Mouse (Mus musculus): ENCODE measurements around the gene Ttyh3. TPM values are rescaled to one million over a fixed set of nuclear protein-coding genes. Genes with fewer than 3 reads are reported as not detected.

Ttyh3 gene
- 0.32 TPM for polyA plus RNA-seq (2014; fragmentation: Illumina TruSeq; extraction: RNeasy Lipid Tissue Mini Kit (QIAGEN cat#74804); ENCODE audit: low read depth, low replicate concordance)

DNA sequence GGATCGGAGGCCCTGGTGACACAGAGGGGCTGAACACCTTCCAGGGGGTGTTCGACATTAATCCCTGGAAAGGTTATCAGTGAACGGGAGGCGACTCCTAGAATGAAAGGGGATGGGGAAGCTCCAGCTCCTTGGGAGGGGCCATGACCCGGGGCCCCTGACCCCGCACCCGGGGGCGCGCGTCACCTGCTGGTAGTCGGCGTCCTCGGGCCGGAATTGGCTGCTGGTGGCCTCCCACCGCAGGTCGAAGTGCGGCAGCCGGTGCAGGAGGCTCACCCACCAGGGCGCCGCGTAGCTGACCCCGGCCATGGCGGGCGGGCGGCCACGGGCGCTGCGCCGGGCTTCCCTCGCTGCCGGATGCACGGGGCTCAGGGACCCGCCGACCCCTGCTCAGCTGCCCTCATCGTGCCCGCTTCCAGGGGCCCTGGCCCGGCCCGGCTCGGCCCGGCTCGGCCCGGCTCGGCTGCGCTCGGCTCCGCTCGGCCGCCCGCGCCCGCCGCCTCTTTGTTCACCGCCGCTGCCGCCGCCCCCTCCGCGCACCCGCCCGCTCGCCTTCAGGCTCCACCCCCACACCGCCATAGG is at the start of gene Ttyh3:
TSS of gene Ttyh3 (minus strand) at position 513 of the 582 bp plus-strand sequence.

DNA sequence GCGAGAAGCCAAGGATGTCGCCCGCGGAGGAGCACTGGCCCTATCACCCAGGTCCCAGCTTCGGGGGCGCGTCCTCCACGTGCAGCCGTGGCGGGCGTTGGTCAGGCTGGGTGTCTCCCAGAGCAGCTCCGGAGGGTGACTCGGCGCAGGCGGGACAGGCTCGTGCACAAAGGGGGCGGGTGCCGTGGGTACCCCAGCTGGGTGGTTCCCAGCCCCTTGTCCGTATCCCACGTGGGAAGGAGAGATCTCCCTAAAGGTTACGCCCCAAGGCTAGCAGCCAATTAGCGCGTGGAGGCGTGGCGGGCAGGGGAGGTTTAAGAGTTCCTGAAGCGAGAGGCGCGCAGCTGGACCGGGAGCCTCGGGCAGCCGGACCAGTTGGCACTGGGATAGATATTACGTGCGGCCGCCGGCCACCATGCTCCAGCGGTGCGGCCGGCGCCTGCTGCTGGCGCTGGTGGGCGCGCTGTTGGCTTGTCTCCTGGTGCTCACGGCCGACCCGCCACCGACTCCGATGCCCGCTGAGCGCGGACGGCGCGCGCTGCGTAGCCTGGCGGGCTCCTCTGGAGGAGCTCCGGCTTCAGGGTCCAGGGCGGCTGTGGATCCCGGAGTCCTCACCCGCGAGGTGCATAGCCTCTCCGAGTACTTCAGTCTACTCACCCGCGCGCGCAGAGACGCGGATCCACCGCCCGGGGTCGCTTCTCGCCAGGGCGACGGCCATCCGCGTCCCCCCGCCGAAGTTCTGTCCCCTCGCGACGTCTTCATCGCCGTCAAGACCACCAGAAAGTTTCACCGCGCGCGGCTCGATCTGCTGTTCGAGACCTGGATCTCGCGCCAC is 41.6 kb downstream of the Ttyh3 start, which contains the start of gene Lfng:
TSS of gene Lfng (plus strand) at position 320 of the 835 bp plus-strand sequence.

Other genes with a start within 250 kb of the Ttyh3 start
- gene Eif3b, start 229.7 kb downstream of the Ttyh3 start, polyA plus RNA-seq (2014; fragmentation: Illumina TruSeq; extraction: RNeasy Lipid Tissue Mini Kit (QIAGEN cat#74804); ENCODE audit: low read depth, low replicate concordance) = 18.3 TPM
- gene Gm4869, start 203.4 kb downstream of the Ttyh3 start, polyA plus RNA-seq (2014; fragmentation: Illumina TruSeq; extraction: RNeasy Lipid Tissue Mini Kit (QIAGEN cat#74804); ENCODE audit: low read depth, low replicate concordance) = not detected
- not detected for gene Chst12, start 143.5 kb downstream of the Ttyh3 start, polyA plus RNA-seq (2014; fragmentation: Illumina TruSeq; extraction: RNeasy Lipid Tissue Mini Kit (QIAGEN cat#74804); ENCODE audit: low read depth, low replicate concordance)
- not detected for gene Grifin, start 84.0 kb downstream of the Ttyh3 start, polyA plus RNA-seq (2014; fragmentation: Illumina TruSeq; extraction: RNeasy Lipid Tissue Mini Kit (QIAGEN cat#74804); ENCODE audit: low read depth, low replicate concordance)
- gene Lfng, start 41.7 kb downstream of the Ttyh3 start, polyA plus RNA-seq (2014; fragmentation: Illumina TruSeq; extraction: RNeasy Lipid Tissue Mini Kit (QIAGEN cat#74804); ENCODE audit: low read depth, low replicate concordance) = 0.48 TPM
- gene Iqce, start 53.3 kb upstream of the Ttyh3 start, polyA plus RNA-seq (2014; fragmentation: Illumina TruSeq; extraction: RNeasy Lipid Tissue Mini Kit (QIAGEN cat#74804); ENCODE audit: low read depth, low replicate concordance) = 0.72 TPM
- gene Brat1, start 56.0 kb upstream of the Ttyh3 start, polyA plus RNA-seq (2014; fragmentation: Illumina TruSeq; extraction: RNeasy Lipid Tissue Mini Kit (QIAGEN cat#74804); ENCODE audit: low read depth, low replicate concordance) = 1.6 TPM
- not detected for gene Amz1, start 75.1 kb upstream of the Ttyh3 start, polyA plus RNA-seq (2014; fragmentation: Illumina TruSeq; extraction: RNeasy Lipid Tissue Mini Kit (QIAGEN cat#74804); ENCODE audit: low read depth, low replicate concordance)
- 8.3 TPM for gene Gna12, start 181.4 kb upstream of the Ttyh3 start, polyA plus RNA-seq (2014; fragmentation: Illumina TruSeq; extraction: RNeasy Lipid Tissue Mini Kit (QIAGEN cat#74804); ENCODE audit: low read depth, low replicate concordance)

Measured in liver, adult 10 weeks (tissue).